Mouse (Mus musculus) Muller cell, postnatal 12 days (primary cell): ENCODE data around the gene 4930579F01Rik.
"Not testable (repeated sequence)": the region's sequence is repeated elsewhere in the genome, so short reads cannot be mapped to it uniquely, and the experiment has no call there.

Experiments
- DNase-seq: peaks from one replicate; pipeline ENCODE4 v3.0.0-alpha.2; 2015; ENCODE audit errors: inconsistent ontology term

Gene 4930579F01Rik

GRCm38 (mm10) chr3:138144642-138145171, 48.9 kb downstream of the 4930579F01Rik start, which contains the start of gene Mttp:
TSS of gene Mttp (minus strand) at chr3:138144968.
- DNase-seq, result peak; percentile 89

GRCm38 (mm10) chr3:138144060-138144641, 49.5 kb downstream of the 4930579F01Rik start:
- no peak for DNase-seq

DNA sequence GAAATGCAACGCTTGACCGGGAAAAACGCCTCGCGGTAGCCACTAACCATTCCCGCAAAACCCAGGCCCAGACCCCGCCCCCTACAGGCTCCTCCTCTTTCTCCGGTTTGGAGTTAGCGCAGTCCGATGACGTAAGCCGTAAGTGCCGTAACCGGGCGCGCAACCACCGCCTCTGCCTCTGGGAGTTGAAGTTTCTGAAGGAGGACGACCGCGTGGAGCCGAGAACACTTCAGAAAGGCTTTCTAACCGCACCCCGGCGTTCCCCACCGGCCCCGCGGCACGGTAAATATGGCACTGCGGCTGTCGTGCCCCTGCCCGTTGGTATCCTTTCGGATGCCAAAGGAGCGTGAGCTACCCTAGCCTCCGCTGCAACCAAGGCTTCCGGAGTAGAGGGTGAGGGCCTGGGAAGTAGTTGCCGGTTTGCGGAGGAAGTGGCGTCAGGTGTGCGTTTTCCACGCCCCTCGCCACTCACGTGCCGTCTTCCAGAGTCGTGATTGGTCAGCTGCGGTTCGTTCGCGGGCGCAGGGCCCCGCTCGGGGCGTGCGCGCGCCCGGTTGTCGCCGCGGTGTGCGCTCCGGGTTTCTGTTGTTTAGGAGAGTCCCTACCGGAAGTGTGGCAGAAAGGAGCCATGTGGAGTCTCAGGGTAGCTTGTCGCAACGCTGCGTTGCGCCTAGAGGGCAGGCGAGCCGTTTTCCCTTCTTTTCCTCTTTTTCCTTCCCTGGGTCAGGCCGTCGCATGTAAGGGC, 50.1 kb downstream of the 4930579F01Rik start, which contains the start of gene Trmt10a:
Gene Trmt10a, plus strand, starts transcription at position 134 of the 745 bp plus-strand sequence.
- peak; percentile 99 for DNase-seq

DNA sequence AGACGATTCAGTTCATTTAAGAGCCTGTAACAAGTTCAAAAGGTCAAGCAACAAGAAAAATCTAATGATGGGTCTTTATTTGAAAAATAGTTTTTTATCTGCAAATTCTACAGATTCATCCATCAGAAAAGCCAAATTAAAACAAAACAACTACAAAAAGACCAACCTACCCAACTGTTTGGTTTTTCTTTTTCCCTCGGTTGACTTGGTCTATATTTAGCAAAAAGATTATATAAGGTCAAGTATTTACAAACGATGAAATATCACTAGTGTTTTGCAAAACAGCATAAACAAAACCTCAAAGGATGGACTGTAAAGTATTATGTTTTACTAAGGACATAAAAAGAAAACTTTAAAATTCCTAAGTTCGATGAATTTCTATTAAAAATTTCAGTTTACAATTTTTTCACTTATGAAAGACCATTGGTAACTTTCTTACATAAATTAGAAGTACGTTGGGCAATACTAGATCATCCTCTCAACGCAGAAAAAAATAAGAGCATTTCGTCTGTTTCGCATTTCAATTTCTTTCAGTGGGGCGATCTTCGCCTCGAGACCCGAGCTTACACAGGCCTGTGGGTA, 50.8 kb downstream of the 4930579F01Rik start:
- no peak for DNase-seq

DNA sequence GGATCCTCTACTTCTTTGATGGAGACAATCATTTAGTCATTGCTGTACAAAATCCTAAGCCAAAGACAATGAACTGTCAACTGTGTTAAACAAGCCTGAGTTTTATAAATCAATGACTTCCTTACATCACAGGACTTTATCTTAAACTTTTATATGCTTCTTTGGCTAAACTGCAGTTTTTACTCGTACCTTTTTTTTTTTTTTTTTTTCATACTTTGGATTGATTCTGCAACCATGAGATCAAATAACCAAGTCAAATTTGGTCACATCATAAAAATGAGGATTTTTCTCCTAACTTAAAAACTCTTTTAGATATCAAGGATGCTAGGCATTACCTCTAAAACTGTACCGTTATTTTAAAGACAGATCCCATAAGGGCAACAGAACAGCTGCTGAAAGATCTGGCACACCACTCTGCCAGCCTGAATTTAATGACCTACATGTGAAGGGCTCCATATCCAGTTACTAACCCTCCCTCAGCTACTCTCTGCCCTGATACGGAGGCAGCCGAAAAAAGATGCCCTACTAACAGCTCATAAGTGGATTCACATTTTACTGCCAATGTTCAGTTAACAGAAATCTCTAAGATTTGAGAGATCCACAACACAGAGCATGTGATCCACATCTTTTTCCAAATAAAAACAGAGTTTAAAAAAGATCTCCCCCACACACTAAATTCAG, 51.4 kb downstream of the 4930579F01Rik start:
- DNase-seq, result peak; percentile 60

DNA sequence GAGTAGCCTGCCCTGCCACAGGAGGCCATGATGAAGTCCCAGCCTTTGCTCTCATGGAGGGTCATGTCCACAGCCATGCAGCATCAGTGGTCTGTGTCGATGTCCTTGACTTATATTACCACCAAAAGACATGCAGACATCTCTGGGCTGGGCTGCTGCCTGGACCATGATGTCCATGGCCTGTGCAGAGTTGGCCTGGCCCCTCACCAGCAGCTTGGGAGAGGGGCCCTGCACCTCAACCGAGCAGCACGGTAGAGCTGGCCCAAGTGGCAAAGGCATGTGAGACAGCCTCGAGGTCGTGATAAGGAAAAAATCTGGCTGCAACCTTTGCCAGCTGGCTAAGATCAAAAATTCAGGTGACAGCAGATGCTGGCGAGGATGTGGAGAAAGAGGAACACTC, 54.0 kb downstream of the 4930579F01Rik start:
- DNase-seq, result no peak

- not testable (repeated sequence) for DNase-seq
Measured at GRCm38 (mm10) chr3:138138146-138138545, 55.5 kb downstream of the 4930579F01Rik start.

DNA sequence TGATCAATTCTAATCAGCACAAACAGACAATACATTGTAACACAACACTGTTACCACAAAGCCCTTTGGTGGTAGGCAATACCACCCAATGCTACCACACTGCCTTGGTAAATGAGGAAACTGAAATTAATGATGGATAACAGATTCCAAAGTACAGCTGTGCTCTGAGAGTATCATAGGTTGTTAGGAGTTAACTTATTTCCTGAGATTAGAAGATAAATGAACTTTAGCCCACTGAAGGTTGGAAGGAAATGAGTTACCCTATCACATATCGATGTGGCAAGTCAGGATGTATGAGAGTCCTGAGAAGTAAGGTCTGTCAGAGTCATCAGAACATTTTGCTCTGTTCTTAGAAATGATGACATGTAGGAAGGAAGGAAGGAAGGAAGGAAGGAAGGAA, 59.1 kb downstream of the 4930579F01Rik start:
- DNase-seq, result no peak

- no peak for DNase-seq
Measured at GRCm38 (mm10) chr3:138133916-138134315, 59.7 kb downstream of the 4930579F01Rik start.

DNA sequence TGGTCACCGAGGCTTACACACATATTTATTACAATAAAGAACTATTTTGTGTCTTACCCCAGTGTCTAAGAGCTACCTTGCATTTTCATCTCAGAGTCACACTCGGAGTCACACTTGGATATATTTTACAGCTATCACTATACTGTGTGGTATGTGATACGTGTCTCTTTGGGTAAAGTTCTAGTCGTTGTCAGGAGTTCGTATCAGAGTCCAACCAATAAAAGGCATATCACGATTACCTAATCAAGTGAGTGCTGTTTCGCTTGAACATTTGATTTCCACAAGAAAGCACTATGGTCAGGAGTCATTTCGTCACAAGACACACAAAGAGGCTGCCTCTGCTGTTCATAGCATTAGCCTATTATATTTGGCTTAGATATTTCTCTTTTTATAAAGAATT, 60.2 kb downstream of the 4930579F01Rik start:
- no peak for DNase-seq

GRCm38 (mm10) chr3:138131168-138131567, 62.5 kb downstream of the 4930579F01Rik start:
- DNase-seq, result no peak

DNA sequence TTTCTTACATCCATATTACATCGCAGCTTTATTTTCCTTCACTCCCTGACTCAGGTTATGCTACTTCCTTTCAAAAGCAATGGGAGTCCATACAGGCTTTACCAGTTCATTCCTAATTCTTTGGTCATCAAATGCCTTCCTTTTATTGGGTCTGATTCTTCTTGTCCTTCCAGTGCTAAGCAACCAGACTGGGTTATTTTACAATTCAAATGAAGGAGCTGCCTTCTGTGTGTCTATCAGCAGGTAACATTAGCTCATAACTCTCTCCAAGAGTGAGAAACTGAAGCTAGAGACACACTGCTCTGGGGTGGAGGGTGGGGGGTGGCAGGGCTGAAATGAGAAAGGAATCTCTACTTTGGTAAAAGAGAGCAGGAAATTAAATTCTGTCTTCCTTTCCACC, 62.9 kb downstream of the 4930579F01Rik start:
- DNase-seq, result no peak

GRCm38 (mm10) chr3:138129110-138129509, 64.5 kb downstream of the 4930579F01Rik start:
- DNase-seq, result no peak

DNA sequence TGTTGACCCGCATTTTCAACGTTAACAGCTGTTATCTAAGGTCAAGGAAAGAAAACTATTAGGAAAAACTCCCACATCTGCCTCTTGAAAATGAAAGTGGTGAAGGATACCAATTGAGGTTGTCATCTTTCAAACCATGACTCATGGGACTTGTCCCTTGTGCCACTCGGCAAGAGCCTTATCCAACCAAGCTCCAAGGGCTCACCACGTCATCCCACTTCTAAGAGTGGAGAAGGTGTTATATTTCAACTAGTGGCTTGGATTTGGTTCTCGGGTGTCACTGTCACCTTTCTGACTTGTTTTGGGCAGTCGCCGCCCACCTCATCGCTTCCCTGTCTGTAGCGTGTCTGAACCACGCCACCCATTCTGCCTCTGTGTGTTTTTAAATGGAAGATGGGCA, 69.8 kb downstream of the 4930579F01Rik start:
- DNase-seq, result no peak

GRCm38 (mm10) chr3:138121461-138121860, 72.2 kb downstream of the 4930579F01Rik start:
- no peak for DNase-seq

- DNase-seq, result no peak
Measured at GRCm38 (mm10) chr3:138119444-138120105, 74.0 kb downstream of the 4930579F01Rik start.

DNA sequence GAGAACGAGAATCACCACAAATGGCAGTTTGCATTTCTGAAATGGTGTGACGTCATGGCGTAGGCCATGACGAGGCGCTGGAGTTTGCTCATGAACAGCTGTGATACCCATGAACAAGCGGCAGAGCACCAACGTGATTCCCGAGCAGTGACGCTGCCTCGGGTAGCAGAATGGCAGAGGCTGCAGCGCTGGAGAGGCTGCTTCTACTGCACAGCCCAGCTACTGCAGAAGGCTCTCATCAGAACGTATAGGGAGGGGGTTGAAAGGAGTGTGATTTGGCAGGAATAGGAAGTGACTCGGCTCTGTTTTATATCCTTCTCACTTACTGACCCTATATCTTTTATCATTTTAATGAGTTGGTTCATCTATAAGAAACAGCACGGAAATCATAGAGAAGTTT, 74.8 kb downstream of the 4930579F01Rik start:
- no peak for DNase-seq

- no peak for DNase-seq
Measured at GRCm38 (mm10) chr3:138118392-138118791, 75.2 kb downstream of the 4930579F01Rik start.

GRCm38 (mm10) chr3:138116871-138117270, 76.8 kb downstream of the 4930579F01Rik start:
- no peak for DNase-seq

DNA sequence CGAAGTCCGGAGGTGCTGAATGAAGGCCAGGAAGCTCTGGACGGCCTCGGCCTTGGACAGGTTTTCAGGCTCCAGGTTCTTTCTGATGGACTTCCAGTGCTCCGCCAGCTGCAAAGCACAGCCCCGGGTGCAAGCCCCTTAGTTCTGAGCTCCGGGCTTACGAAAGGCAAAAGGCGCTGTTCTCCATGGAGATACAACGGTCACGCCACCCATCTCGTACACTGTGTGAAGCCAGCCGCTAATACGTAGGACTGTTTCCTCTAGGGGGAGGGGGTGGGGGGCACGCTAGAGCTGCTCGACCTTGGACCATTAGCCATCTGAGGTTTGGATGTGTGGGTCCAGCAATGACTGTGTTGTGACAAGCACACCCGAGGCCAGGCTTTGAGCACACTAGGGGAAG, 79.5 kb downstream of the 4930579F01Rik start:
- no peak for DNase-seq
